13 mouse cellular contexts compared by ENCODE assay signal in the genomic region with DNA sequence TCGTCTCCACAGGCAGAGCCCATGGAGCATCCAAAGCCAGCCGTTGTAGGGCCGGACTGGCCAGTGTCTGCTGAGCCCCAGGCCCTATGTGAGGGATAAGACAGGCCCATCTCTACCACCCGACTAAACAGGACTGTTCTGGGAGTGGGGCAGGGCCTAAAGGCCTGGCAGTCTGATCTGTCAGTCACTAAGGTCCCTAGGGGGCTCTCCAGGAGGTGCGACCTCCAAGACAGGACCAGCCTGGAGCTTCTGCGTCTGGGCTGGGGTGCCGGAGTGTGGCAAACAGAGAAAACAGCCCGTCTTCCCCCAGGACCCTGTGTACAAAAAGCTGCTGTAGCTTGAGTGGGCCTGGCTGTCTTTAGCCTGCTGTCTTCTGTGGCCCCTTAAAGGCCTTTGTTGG. TPM values are rescaled to one million over a fixed set of nuclear protein-coding genes. Genes with fewer than 3 reads are reported as not detected.
DNase-seq lines count a peak whose midpoint lies in the region; ATAC-seq and TF ChIP-seq lines count a peak whose summit lies in the region.
"Had no signal": no experiment of that assay in that cellular context is flagged by ENCODE, and none has a peak within 500 bp of the region (broad histone marks: within the 10 kb centered on the region; RNA-seq: fewer than 3 reads in every experiment).

No protein-coding gene starts in this region.

- ATAC-seq in forebrain, embryonic 11.5 days (replicated peaks; ENCODE audit: low FRiP score): no peak
- no peak for ATAC-seq in forebrain, embryonic 14.5 days
- ATAC-seq in embryonic facial prominence, embryonic 12.5 days (ENCODE audit: insufficient number of reproducible peaks, insufficient read depth, low FRiP score, low TSS enrichment): no peak
- ATAC-seq in hindbrain, postnatal 0 days: no peak

- no peaks in the 10 kb centered on the region for H3K27me3 ChIP-seq in forebrain, embryonic 11.5 days (ENCODE audit: control insufficient read depth, insufficient read depth, low read length)
- no peaks in the 10 kb centered on the region for H3K27me3 ChIP-seq in forebrain, embryonic 14.5 days (replicated peaks; ENCODE audit: control insufficient read depth, insufficient read depth, low read length)
- no peaks in the 10 kb centered on the region for H3K27me3 ChIP-seq in embryonic facial prominence, embryonic 12.5 days
- no peaks in the 10 kb centered on the region for H3K27me3 ChIP-seq in hindbrain, postnatal 0 days (ENCODE audit: insufficient read depth, low read length)

- H3K9ac ChIP-seq in forebrain, embryonic 11.5 days (ENCODE audit: low read length): no peak overlapping the region
- no peak overlapping the region for H3K9ac ChIP-seq in forebrain, embryonic 14.5 days (ENCODE audit: low read length)
- H3K9ac ChIP-seq in embryonic facial prominence, embryonic 12.5 days: no peak overlapping the region
- no peak overlapping the region for H3K9ac ChIP-seq in hindbrain, postnatal 0 days (replicated peaks; ENCODE audit: low read length)
- H3K9ac ChIP-seq: liver, embryonic 15.5 days had no signal

- WGBS in forebrain, embryonic 11.5 days: 78% methylated on average over 8 of the region's 8 CpGs
- 75% methylated on average over 8 of the region's 8 CpGs for WGBS in forebrain, embryonic 14.5 days
- 63% methylated on average over 8 of the region's 8 CpGs for WGBS in embryonic facial prominence, embryonic 12.5 days
- WGBS in hindbrain, postnatal 0 days: 61% methylated on average over 8 of the region's 8 CpGs

- H3K4me1 ChIP-seq in forebrain, embryonic 11.5 days (replicated peaks; ENCODE audit: control insufficient read depth, insufficient read depth, low read length): peaks cover 16% of the 10 kb centered on the region
- peaks cover 12% of the 10 kb centered on the region for H3K4me1 ChIP-seq in forebrain, embryonic 14.5 days (ENCODE audit: control insufficient read depth, insufficient read depth, low read length)
- peaks cover 36% of the 10 kb centered on the region for H3K4me1 ChIP-seq in embryonic facial prominence, embryonic 12.5 days
- peaks cover 19% of the 10 kb centered on the region for H3K4me1 ChIP-seq in hindbrain, postnatal 0 days (ENCODE audit: insufficient read depth, low read length)

- no peaks in the 10 kb centered on the region for H3K9me3 ChIP-seq in forebrain, embryonic 11.5 days (ENCODE audit: control insufficient read depth, low read length)
- H3K9me3 ChIP-seq in forebrain, embryonic 14.5 days (replicated peaks; ENCODE audit: control insufficient read depth, low read length): no peaks in the 10 kb centered on the region
- H3K9me3 ChIP-seq in embryonic facial prominence, embryonic 12.5 days: no peaks in the 10 kb centered on the region
- H3K9me3 ChIP-seq in hindbrain, postnatal 0 days (ENCODE audit: low read length): no peaks in the 10 kb centered on the region
- H3K9me3 ChIP-seq: liver, embryonic 15.5 days had no signal

- no peaks in the 10 kb centered on the region; the same call in 1 of the 2 replicates for H3K36me3 ChIP-seq in forebrain, embryonic 11.5 days (ENCODE audit: control insufficient read depth, insufficient read depth, low read length)
- H3K36me3 ChIP-seq in forebrain, embryonic 14.5 days (ENCODE audit: control insufficient read depth, insufficient read depth, low read length): peaks cover 45% of the 10 kb centered on the region
- peaks cover 47% of the 10 kb centered on the region for H3K36me3 ChIP-seq in embryonic facial prominence, embryonic 12.5 days
- H3K36me3 ChIP-seq in hindbrain, postnatal 0 days (ENCODE audit: insufficient read depth, low read length): peaks cover 27% of the 10 kb centered on the region

- no peak for TF ChIP-seq CTCF in left cerebral cortex, adult 2 months (IDR thresholded peaks at IDR 0.05)
- TF ChIP-seq CTCF in hindbrain, postnatal 0 days (IDR thresholded peaks at IDR 0.05; ENCODE audit: low read depth): no peak

- no peak overlapping the region for H3K4me3 ChIP-seq in forebrain, embryonic 11.5 days (ENCODE audit: low read depth, low read length)
- no peak overlapping the region for H3K4me3 ChIP-seq in forebrain, embryonic 14.5 days (ENCODE audit: low read depth, low read length)
- no peak overlapping the region for H3K4me3 ChIP-seq in left cerebral cortex, adult 2 months
- H3K4me3 ChIP-seq in embryonic facial prominence, embryonic 12.5 days: no peak overlapping the region
- no peak overlapping the region for H3K4me3 ChIP-seq in hindbrain, postnatal 0 days (ENCODE audit: low read length)
- H3K4me3 ChIP-seq: heart, adult 2 months; liver, embryonic 15.5 days had no signal

- peak; percentile 53 for DNase-seq in forebrain, embryonic 11.5 days (ENCODE audit: low spot score)
- DNase-seq in forebrain, embryonic 14.5 days (ENCODE audit: low spot score): no peak
- DNase-seq in left cerebral cortex, adult 2 months (ENCODE audit: extremely low spot score in 1 of 2, low spot score in 2 of 2): peak in 1 of 2 experiments; percentile 13
- no peak for DNase-seq in left cerebral cortex, postnatal 10 days (ENCODE audit: extremely low spot score in 1 of 2, low spot score in 2 of 2)
- no peak for DNase-seq in hindbrain, postnatal 0 days (ENCODE audit: low spot score)
- no peak for DNase-seq in thymus, postnatal 0 days (ENCODE audit: low spot score)
- DNase-seq in spleen, postnatal 36 days (ENCODE audit: low spot score in 2 of 2): no peak
- DNase-seq: thymus, adult 2 months had no signal

- H3K4me2 ChIP-seq in forebrain, embryonic 11.5 days (ENCODE audit: low read depth, low read length, severe bottlenecking): no peak overlapping the region
- H3K4me2 ChIP-seq in forebrain, embryonic 14.5 days (ENCODE audit: low read length): no peak overlapping the region
- 0 out of 2 replicates have a peak overlapping the region, but pooled peaks have one; percentile 83 for H3K4me2 ChIP-seq in embryonic facial prominence, embryonic 12.5 days (replicated peaks)
- H3K4me2 ChIP-seq in hindbrain, postnatal 0 days (ENCODE audit: low read depth, low read length): peak overlapping the region; percentile 90; the same call in 1 of the 2 replicates
- H3K4me2 ChIP-seq: liver, embryonic 15.5 days had no signal

- intact Hi-C loops in left cerebral cortex, adult 2 months (cut with DNase I): loop anchor here (2.0 to 5.0 kb wide), 2 partner anchors 15 to 61 kb away; a partner anchor contains a TSS
- intact Hi-C loops in left cerebral cortex, postnatal 10 days (cut with DNase I): no loop called here

- H3K27ac ChIP-seq in forebrain, embryonic 11.5 days (ENCODE audit: low read depth, low read length): no peak overlapping the region
- no peak overlapping the region for H3K27ac ChIP-seq in forebrain, embryonic 14.5 days (ENCODE audit: low read depth, low read length)
- H3K27ac ChIP-seq in left cerebral cortex, adult 2 months: peak overlapping the region; percentile 47
- H3K27ac ChIP-seq in embryonic facial prominence, embryonic 12.5 days: no peak overlapping the region
- no peak overlapping the region for H3K27ac ChIP-seq in hindbrain, postnatal 0 days
- H3K27ac ChIP-seq: heart, adult 2 months; kidney, postnatal 0 days; liver, embryonic 15.5 days had no signal

RNA-seq across cellular contexts. Expression of a gene that starts 2.7 kb away (rescaled TPM):
- polyA plus RNA-seq in forebrain, embryonic 11.5 days (2014; fragmentation: Nextera tagmentation; extraction: Ambion mirVana): 9.4 and 12.0 TPM in 2 replicates
- 7.4 and 9.5 TPM in 2 replicates for polyA plus RNA-seq in forebrain, embryonic 14.5 days (2014; fragmentation: Nextera tagmentation; extraction: Ambion mirVana)
- total RNA-seq in left cerebral cortex, adult 2 months (2021): 100 to 1,000 TPM; 119 to 133 TPM
- 100 to 1,000 TPM; 105 to 110 TPM for total RNA-seq in left cerebral cortex, postnatal 10 days (2021)
- polyA plus RNA-seq in embryonic facial prominence, embryonic 12.5 days (2016; fragmentation: Nextera tagmentation; extraction: Ambion mirVana): 15.4 and 20.1 TPM in 2 replicates
- total RNA-seq in hindbrain, postnatal 0 days (2014; rRNA removed): 62.3 and 70.1 TPM in 2 replicates
- polyA plus RNA-seq in hindbrain, postnatal 0 days (2015; fragmentation: Nextera tagmentation; extraction: Ambion mirVana): 23.6 and 25.5 TPM in 2 replicates
- 1.9 and 2.4 TPM in 2 replicates for polyA plus RNA-seq in thymus, postnatal 0 days (2015; fragmentation: Nextera tagmentation; extraction: Ambion mirVana)

RNA-seq across cellular contexts. Expression of a gene that starts 15.6 kb away (rescaled TPM):
- 0.08 and 0.11 TPM in 2 replicates for polyA plus RNA-seq in forebrain, embryonic 11.5 days (2014; fragmentation: Nextera tagmentation; extraction: Ambion mirVana)
- polyA plus RNA-seq in forebrain, embryonic 14.5 days (2014; fragmentation: Nextera tagmentation; extraction: Ambion mirVana): 0.49 and 0.60 TPM in 2 replicates
- total RNA-seq in left cerebral cortex, adult 2 months (2021): 10 to 100 TPM in 1 of 2 experiments, 1 to 10 TPM in 1; 7.3 to 10.5 TPM
- total RNA-seq in left cerebral cortex, postnatal 10 days (2021): 1 to 10 TPM; 3.3 to 3.5 TPM
- polyA plus RNA-seq in embryonic facial prominence, embryonic 12.5 days (2016; fragmentation: Nextera tagmentation; extraction: Ambion mirVana): 2.9 and 3.6 TPM in 2 replicates
- 2.1 and 4.1 TPM in 2 replicates for total RNA-seq in hindbrain, postnatal 0 days (2014; rRNA removed)
- 2.3 and 2.4 TPM in 2 replicates for polyA plus RNA-seq in hindbrain, postnatal 0 days (2015; fragmentation: Nextera tagmentation; extraction: Ambion mirVana)
- 0.34 and 0.40 TPM in 2 replicates for polyA plus RNA-seq in thymus, postnatal 0 days (2015; fragmentation: Nextera tagmentation; extraction: Ambion mirVana)
- total RNA-seq: megakaryocyte progenitor cell, adult 5-6 weeks had no signal
- polyA plus RNA-seq: kidney, postnatal 0 days had no signal

RNA-seq across cellular contexts. Expression of a gene that starts 30.5 kb away (rescaled TPM):
- polyA plus RNA-seq in forebrain, embryonic 11.5 days (2014; fragmentation: Nextera tagmentation; extraction: Ambion mirVana): 0.11 TPM in 1 of 2 replicates, not detected in the other
- not detected in 2 replicates for polyA plus RNA-seq in forebrain, embryonic 14.5 days (2014; fragmentation: Nextera tagmentation; extraction: Ambion mirVana)
- total RNA-seq in left cerebral cortex, adult 2 months (2021): 10 to 100 TPM; 20.0 to 21.3 TPM
- total RNA-seq in left cerebral cortex, postnatal 10 days (2021): 1 to 10 TPM; 3.8 TPM
- polyA plus RNA-seq in embryonic facial prominence, embryonic 12.5 days (2016; fragmentation: Nextera tagmentation; extraction: Ambion mirVana): 0.40 TPM in 1 of 2 replicates, not detected in the other
- 1.2 and 1.8 TPM in 2 replicates for total RNA-seq in hindbrain, postnatal 0 days (2014; rRNA removed)
- 0.78 and 0.85 TPM in 2 replicates for polyA plus RNA-seq in hindbrain, postnatal 0 days (2015; fragmentation: Nextera tagmentation; extraction: Ambion mirVana)
- 0.40 and 0.51 TPM in 2 replicates for polyA plus RNA-seq in thymus, postnatal 0 days (2015; fragmentation: Nextera tagmentation; extraction: Ambion mirVana)
- total RNA-seq: megakaryocyte progenitor cell, adult 5-6 weeks had no signal

RNA-seq across cellular contexts. Expression of a gene that starts 42.8 kb away (rescaled TPM):
- polyA plus RNA-seq in forebrain, embryonic 11.5 days (2014; fragmentation: Nextera tagmentation; extraction: Ambion mirVana): 61.6 and 67.5 TPM in 2 replicates
- 41.5 and 53.0 TPM in 2 replicates for polyA plus RNA-seq in forebrain, embryonic 14.5 days (2014; fragmentation: Nextera tagmentation; extraction: Ambion mirVana)
- 100 to 1,000 TPM; 125 to 130 TPM for total RNA-seq in left cerebral cortex, adult 2 months (2021)
- 100 to 1,000 TPM; 112 to 119 TPM for total RNA-seq in left cerebral cortex, postnatal 10 days (2021)
- polyA plus RNA-seq in embryonic facial prominence, embryonic 12.5 days (2016; fragmentation: Nextera tagmentation; extraction: Ambion mirVana): 73.7 and 85.5 TPM in 2 replicates
- 68.7 and 76.6 TPM in 2 replicates for total RNA-seq in hindbrain, postnatal 0 days (2014; rRNA removed)
- 47.1 and 50.4 TPM in 2 replicates for polyA plus RNA-seq in hindbrain, postnatal 0 days (2015; fragmentation: Nextera tagmentation; extraction: Ambion mirVana)
- 71.0 and 83.5 TPM in 2 replicates for polyA plus RNA-seq in thymus, postnatal 0 days (2015; fragmentation: Nextera tagmentation; extraction: Ambion mirVana)

RNA-seq across cellular contexts. Expression of a gene that starts 51.7 kb away (rescaled TPM):
- polyA plus RNA-seq in forebrain, embryonic 11.5 days (2014; fragmentation: Nextera tagmentation; extraction: Ambion mirVana): 90.3 and 94.3 TPM in 2 replicates
- 149 and 186 TPM in 2 replicates for polyA plus RNA-seq in forebrain, embryonic 14.5 days (2014; fragmentation: Nextera tagmentation; extraction: Ambion mirVana)
- 10 to 100 TPM; 84.4 to 89.6 TPM for total RNA-seq in left cerebral cortex, adult 2 months (2021)
- 10 to 100 TPM; 76.4 to 94.9 TPM for total RNA-seq in left cerebral cortex, postnatal 10 days (2021)
- polyA plus RNA-seq in embryonic facial prominence, embryonic 12.5 days (2016; fragmentation: Nextera tagmentation; extraction: Ambion mirVana): 96.2 and 117 TPM in 2 replicates
- 62.4 and 62.6 TPM in 2 replicates for total RNA-seq in hindbrain, postnatal 0 days (2014; rRNA removed)
- polyA plus RNA-seq in hindbrain, postnatal 0 days (2015; fragmentation: Nextera tagmentation; extraction: Ambion mirVana): 231 and 246 TPM in 2 replicates
- polyA plus RNA-seq in thymus, postnatal 0 days (2015; fragmentation: Nextera tagmentation; extraction: Ambion mirVana): 127 and 128 TPM in 2 replicates

Comparison
In these comparisons a context has a peak if more than half of its experiments do, and no peak if none do; other contexts are left out.
1. H3K4me2 ChIP-seq: peak in embryonic facial prominence, embryonic 12.5 days (single experiment) and hindbrain, postnatal 0 days (single experiment); none in forebrain, embryonic 11.5 days (single experiment) and forebrain, embryonic 14.5 days (single experiment).